Mouse (Mus musculus) lung, embryonic 15.5 days (tissue): ENCODE data around the gene Gtpbp10. TPM values are rescaled to one million over a fixed set of nuclear protein-coding genes. Genes with fewer than 3 reads are reported as not detected.

Experiments
- ATAC-seq: fragments of 200-750 bp; cut with Nextera tagmentation; 2 replicates; pipeline ENCODE4 v1.8.0; 2017; ENCODE audit warnings: moderate number of reproducible peaks, borderline replicate concordance; ENCODE audit not compliant: low FRiP score, low TSS enrichment; ENCODE audit errors: extremely low read depth
- H3K27ac ChIP-seq: fragments of 300-500 bp; sonication (generic); 2 replicates; pipeline ENCODE4 v1.5.1; 2015; ENCODE audit warnings: moderate library complexity, mild to moderate bottlenecking, inconsistent platforms
- H3K27me3 ChIP-seq: fragments of 300-500 bp; sonication (generic); 2 replicates; pipeline ENCODE4 v1.6.1; 2015; ENCODE audit warnings: inconsistent platforms
- H3K36me3 ChIP-seq: fragments of 300-500 bp; sonication (generic); 2 replicates; pipeline ENCODE4 v1.6.1; 2015; ENCODE audit warnings: inconsistent platforms
- H3K4me1 ChIP-seq: fragments of 300-500 bp; sonication (generic); 2 replicates; pipeline ENCODE4 v1.6.1; 2015; ENCODE audit warnings: inconsistent platforms
- H3K4me2 ChIP-seq: fragments of 300-500 bp; sonication (generic); 2 replicates; pipeline ENCODE4 v1.6.1; 2015; ENCODE audit warnings: inconsistent platforms, mild to moderate bottlenecking, moderate library complexity
- H3K4me3 ChIP-seq: fragments of 300-500 bp; sonication (generic); 2 replicates; pipeline ENCODE4 v1.5.1; 2015; ENCODE audit warnings: mild to moderate bottlenecking, inconsistent platforms
- H3K9ac ChIP-seq: fragments of 300-500 bp; sonication (generic); 2 replicates; pipeline ENCODE4 v1.6.1; 2015; ENCODE audit warnings: inconsistent platforms
- H3K9me3 ChIP-seq: fragments of 300-500 bp; sonication (generic); 2 replicates; pipeline ENCODE4 v1.6.1; 2016; ENCODE audit warnings: inconsistent platforms
- WGBS: fragments of 180-500 bp; shearing (Covaris S2); methylation state at CpG from one replicate; pipeline ENCODE4 v1.1.7; 2015; 5-methylcytosine and 5-hydroxymethylcytosine counted together
- polyA plus RNA-seq: library from polyadenylated mRNA; unstranded; fragments of >200 nt; fragmentation: Nextera tagmentation; extraction: Ambion mirVana; gene quantifications from 2 replicates; pipeline ENCODE4 v1.2.1, GENCODE M21; 2015

Gtpbp10 gene
- polyA plus RNA-seq, 1 experiment from 2014 or later: 23.2 TPM

DNA sequence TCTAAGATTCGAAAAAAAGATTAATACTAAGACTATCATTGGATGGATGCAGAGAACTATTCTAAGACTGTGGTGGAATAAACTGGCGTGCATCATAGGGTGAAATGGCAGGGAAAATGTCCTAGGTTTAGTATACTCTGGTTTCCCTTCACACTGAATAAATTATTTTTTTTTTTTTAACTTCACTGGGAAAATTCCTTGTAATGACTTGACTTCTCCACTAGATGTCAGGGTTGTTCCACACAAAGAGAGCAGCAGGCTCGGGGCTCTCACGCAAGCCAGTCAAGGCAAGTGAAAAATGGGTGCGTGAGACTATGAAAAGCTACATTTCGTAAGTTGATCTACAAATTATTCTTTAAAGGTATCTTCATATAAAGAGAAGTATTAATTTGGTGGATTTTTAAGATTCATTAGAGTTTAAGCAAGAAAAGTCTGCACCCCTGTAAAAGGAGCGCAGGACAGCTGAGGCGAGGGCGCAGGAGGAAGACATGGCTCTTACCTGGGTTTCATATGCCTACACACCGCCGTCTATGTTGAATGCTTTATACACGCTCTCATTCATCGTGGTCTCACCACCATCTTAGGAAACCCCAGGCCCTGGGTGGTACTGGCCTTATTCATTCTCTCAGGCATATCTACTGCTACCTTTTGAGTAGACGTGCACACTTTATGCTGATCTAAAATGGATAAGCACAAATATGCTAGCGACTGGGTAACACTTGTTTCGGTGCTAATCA, 64.9 kb downstream of the Gtpbp10 start:
- Histone ChIP-seq H3K9me3 (no peaks in the 10 kb centered on the region), H3K36me3 (no peaks in the 10 kb centered on the region), H3K27me3 (no peaks in the 10 kb centered on the region), H3K4me1 (0 out of 2 replicates have a peak, but pooled peaks cover 5% of the 10 kb centered on the region), H3K27ac (no peak overlapping the region), H3K4me2 (no peak overlapping the region), H3K9ac (no peak overlapping the region), H3K4me3 (no peak overlapping the region)
- WGBS: 36% methylated on average over 16 of the region's 16 CpGs
- ATAC-seq: no peak

DNA sequence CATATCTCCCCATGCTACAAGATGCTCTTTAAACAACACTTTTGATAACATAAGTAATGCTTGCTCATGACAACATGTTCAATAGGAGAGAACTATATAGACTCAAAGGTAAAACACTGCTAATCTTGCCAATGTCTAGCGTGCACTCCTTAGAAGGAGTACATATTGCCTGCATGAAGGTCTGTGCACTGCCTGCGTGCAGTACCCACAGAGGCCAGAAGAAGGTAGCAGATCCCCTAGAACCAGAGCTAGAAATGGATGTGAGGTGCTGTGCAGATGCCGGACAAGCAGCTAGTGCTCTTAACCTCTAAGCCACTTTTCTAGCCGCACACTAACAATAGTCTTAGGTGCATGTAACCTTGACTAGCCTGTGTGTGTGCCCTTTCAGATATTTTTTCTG, 67.2 kb downstream of the Gtpbp10 start:
- Histone ChIP-seq H3K27me3 (no peaks in the 10 kb centered on the region), H3K4me3 (no peak overlapping the region), H3K9me3 (no peaks in the 10 kb centered on the region), H3K36me3 (no peaks in the 10 kb centered on the region), H3K9ac (no peak overlapping the region), H3K27ac (no peak overlapping the region), H3K4me2 (no peak overlapping the region), H3K4me1 (0 out of 2 replicates have a peak, but pooled peaks cover 5% of the 10 kb centered on the region)
- 94% methylated on average over 4 of the region's 4 CpGs for WGBS
- no peak for ATAC-seq

Other genes with a start within 250 kb of the Gtpbp10 start
- gene Cdk14, start 139.2 kb downstream of the Gtpbp10 start, polyA plus RNA-seq: 30.4 and 33.1 TPM in 2 replicates
- gene 1700015F17Rik, start 80.4 kb downstream of the Gtpbp10 start, polyA plus RNA-seq: not detected in 2 replicates
- 14.4 and 15.4 TPM in 2 replicates for gene Cldn12, start 44.6 kb downstream of the Gtpbp10 start, polyA plus RNA-seq
- 0.83 and 1.0 TPM in 2 replicates for gene Gm8773, start 14.3 kb upstream of the Gtpbp10 start, polyA plus RNA-seq
- 4.1 and 4.4 TPM in 2 replicates for gene Cfap69, start 104.7 kb upstream of the Gtpbp10 start, polyA plus RNA-seq
- gene Steap2, start 135.0 kb upstream of the Gtpbp10 start, polyA plus RNA-seq: 3.7 and 3.8 TPM in 2 replicates
- gene Steap1, start 189.8 kb upstream of the Gtpbp10 start, polyA plus RNA-seq: 2.5 and 3.0 TPM in 2 replicates